Mouse (Mus musculus): ENCODE measurements around the gene Zbtb20.

Zbtb20 gene

DNA sequence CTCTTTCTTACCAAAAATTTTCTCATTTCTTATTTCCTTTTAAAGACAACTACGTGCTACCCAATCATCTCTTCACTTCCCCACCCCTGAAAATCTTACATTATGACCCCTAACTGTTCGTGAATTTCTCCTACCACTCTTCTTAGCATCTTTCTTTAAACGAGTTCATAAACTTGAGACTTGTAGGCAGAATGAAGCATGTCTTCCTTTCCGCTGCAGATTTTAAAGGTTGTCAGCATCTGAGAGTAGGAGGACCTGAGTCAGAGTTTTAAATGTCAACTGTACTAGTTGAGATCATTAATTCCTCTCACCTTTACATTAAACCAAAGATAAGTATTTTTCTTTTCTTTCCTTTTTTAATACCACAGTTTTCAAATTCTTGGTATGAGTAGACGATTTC lies 753.0 kb downstream of the Zbtb20 start:
- DNase-seq (ENCODE audit: low read depth in 1 of 2, low spot score in 2 of 2), result no peak

DNA sequence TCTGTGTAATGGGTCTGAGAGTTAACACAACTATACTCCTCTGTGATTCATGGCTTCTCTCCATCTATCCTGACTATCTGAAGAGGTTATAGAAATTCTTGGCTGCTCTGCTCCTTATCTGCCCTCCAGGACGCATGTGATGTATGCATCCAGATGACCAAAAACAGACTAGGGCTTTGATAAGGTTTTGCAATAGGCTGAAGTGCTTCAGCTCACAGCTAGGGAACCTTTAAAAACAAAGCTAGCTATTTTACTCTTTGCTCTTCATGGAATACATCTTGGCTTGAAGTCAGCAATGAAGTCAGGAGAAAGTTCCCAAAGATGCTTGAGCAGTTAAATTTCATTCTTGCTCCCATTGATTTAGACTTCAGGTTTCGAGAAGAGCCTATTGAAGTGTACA lies 756.1 kb downstream of the Zbtb20 start:
- DNase-seq (ENCODE audit: low read depth in 1 of 2, low spot score in 2 of 2), result no peak

DNA sequence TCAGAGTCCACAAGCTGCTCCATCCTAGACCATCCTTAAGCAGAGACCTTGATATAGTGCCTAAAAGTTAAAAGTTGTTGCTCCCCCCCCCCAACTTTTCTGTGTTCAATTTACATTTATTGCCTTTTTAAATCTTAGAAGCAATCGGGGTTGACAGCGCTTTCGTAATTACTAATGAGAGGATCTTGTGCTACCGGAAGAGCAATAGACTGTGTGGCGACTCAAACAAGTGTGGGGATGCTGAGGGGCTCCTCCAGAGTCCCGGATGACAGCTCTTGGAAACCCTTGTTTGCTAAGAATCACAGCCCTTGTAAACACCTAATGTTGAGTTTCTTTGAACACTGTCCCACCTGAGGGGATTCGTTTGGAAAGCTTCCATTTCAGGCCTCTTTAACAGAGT lies 758.4 kb downstream of the Zbtb20 start:
- no peak for DNase-seq (ENCODE audit: low read depth in 1 of 2, low spot score in 2 of 2)

DNA sequence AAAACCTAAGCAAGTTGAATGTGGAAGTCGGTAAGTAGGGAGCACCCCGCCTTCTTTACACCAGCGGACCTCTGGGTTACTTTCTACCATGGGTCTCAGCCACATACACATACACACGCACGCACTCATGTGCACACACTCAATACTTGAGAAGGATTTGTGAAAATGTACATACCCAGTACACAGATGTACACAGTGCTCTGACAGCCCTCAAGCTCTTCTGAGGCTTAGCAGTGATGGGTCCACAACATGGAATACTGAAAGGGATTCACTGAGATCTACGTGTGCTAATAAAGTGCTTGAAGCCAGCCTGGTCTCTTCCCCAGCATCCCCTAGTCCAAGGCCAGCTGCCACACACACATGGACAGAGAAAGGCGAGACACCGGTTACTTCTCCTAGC lies 761.6 kb downstream of the Zbtb20 start:
- no peak for DNase-seq (ENCODE audit: low read depth in 1 of 2, low spot score in 2 of 2)

DNA sequence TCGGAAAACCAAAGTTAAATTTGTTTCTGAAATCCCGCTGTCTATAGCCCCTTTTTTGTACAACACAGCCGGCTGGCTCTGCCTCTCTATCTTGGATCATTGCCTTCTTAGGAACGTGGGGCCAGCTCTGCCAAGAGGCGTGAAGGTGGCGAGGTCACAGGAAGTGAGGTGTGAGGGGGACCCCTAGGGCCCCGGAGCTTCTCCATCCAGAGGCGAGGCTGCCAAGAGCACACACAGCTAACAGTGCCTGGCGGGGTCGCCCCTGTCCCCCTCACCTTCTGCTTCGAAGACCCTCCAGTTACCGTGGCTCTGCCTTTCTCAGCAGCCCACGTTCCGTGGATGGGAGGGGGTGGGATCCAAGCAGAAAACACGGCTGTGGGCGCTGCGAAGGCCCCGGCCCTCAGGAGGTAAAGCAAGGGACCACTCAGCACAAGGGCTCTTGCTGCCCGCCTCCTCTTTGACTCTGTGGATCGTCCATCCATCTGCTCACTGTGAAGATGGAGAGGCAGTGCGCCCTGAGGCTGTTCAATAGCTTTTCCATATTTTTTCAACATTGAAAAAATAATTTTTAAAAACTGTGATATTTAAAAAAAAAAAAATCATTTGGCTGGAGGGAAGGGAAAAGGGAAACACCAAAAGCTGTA lies 762.8 kb downstream of the Zbtb20 start:
- no peak for DNase-seq (ENCODE audit: low read depth in 1 of 2, low spot score in 2 of 2)

DNA sequence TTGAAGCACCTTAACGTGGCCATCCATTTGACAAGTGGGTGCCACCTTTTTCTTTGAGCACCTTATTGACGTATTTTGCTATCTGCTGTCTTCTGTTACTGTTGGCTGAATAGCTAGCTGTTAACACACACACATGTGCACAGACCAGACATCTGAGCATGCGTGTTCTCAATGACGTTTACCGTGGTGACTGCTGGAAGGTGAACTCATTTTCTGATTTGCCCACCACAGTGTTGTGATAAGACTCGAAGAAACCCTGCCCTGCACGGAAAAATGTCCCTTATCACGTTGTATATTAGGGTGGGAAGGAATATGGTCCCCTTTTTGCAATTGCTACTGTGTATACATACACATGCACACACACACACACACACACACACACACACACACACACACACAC lies 765.5 kb downstream of the Zbtb20 start:
- DNase-seq (ENCODE audit: low read depth in 1 of 2, low spot score in 2 of 2), result no peak

DNA sequence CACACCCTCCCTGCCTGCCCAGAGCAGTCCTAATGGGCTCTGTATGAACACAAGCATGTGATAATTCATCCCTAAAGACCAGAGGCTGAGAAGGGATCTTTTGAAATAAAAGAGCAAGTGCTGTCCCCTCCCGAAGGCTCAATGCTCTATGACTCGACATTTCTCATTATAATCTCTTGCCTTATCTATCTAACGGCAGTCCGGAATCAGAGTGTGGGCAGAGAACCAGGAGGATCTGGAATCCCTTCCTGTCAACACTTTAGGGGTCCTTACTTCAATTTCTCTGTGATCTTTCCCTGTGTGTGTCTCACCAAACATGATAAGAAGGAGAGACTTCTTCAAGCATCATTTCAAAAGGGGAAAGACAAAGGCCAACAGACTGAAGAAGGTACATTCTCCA lies 770.2 kb downstream of the Zbtb20 start:
- no peak for DNase-seq (ENCODE audit: low read depth in 1 of 2, low spot score in 2 of 2)

DNA sequence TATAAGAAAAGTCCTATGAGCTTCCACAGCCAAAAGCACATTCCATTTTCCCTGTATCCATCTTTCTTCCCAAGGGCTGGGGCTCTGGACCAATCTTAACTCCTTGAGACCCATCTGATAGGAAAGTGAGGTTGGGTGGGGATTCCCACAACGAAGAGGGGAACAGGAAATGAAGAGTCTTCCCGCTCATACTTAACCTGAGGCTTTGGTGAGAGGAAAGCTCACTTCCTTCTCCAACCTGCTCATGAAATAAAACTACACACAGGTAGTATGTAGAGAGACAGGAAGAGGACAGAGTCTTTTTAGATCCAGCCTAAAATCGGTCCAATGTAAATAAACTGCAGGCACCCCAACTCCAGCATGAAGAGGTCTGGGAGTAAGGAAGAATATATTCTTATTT lies 771.3 kb downstream of the Zbtb20 start:
- DNase-seq (ENCODE audit: low read depth in 1 of 2, low spot score in 2 of 2), result no peak

DNA sequence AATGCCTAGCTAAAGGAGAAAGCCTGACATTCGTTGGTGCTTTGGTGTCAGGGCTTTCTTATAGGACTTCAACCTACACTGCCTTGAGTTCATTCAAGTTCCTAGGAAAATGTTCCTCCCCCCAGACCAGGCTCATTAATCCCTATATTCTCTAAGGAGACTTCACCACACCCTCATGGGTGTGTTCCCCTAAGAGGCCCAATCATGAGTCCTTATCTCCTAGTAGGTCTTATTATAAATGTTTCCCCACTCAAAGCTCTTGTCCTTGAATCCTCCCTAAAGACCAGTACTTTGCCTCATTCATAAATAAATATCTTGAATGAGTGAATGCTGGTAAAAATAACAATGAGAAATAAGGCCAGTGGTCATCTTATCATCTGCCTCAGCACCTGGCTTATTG lies 772.0 kb downstream of the Zbtb20 start:
- no peak for DNase-seq (ENCODE audit: low read depth in 1 of 2, low spot score in 2 of 2)

DNA sequence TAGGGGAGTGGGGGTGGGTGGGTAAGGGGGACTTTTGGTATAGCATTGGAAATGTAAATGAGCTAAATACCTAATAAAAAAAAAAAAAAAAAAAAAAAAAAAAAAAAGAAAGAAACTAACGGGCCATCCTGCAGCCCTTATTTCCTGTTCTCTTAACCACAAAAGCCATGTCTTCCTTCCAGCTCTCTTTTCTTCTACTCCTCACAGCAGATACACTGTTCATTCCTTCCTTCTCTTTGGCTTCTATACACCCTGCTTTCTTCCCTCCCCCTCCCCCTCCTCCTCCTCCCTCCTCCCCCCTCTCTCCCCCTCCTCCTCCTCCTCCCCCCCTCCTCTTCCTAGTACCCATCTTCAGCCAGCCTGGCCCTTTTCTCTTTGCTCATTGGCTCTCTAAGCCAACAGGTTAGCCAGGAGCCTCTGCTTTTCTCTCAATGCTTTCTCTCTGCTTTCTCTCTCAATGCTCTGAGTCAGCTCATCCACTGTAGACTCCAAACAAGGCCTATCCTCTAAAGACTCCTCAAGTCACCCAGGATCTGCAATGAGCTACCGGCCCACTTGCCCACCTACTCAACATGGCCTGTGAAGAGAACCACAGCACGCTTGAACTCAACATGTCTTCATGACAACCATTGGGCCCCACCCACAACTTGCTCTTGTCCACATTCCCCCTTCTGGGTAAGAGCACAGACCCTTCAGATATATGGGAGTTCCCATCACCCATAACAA lies 774.8 kb downstream of the Zbtb20 start:
- no peak for DNase-seq (ENCODE audit: low read depth in 1 of 2, low spot score in 2 of 2)

DNA sequence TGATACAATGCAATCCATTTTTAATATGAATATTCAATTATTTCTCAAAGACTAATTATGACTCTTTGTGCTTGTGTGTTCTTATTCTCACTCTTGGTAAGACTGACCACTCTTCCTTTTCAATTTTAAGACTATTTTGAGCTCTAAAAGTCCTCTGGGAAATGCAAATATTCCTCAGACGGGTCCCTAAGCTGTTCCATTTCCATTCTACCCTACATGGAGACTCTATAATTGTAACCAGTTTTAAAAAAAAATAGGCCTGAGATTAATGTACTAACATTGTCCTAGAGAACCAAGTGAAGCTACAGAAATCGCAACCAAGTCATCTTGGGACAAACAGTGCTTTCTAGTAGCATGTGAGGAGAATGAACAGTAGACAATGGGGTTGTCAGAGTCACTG lies 777.6 kb downstream of the Zbtb20 start:
- DNase-seq (ENCODE audit: low read depth in 1 of 2, low spot score in 2 of 2), result no peak

DNA sequence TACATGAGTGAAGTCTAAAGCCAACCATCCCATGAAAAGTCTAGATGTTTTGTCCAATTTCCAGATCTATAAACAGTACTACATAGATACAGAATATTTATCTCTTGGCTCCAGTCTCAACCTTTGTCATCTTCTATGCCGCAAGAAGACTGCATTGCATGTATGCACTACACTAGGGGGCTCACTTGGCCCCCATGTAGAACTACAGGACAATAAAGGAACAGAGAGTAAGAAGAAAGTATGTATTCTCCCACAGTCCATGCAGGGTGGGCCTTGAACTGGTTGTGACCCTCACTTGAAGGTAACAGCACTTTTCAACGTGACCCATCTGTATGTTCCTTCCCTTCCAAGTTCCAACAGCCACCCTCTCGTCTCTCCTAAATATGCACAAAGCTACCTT lies 778.6 kb downstream of the Zbtb20 start:
- no peak for DNase-seq (ENCODE audit: low read depth in 1 of 2, low spot score in 2 of 2)

DNA sequence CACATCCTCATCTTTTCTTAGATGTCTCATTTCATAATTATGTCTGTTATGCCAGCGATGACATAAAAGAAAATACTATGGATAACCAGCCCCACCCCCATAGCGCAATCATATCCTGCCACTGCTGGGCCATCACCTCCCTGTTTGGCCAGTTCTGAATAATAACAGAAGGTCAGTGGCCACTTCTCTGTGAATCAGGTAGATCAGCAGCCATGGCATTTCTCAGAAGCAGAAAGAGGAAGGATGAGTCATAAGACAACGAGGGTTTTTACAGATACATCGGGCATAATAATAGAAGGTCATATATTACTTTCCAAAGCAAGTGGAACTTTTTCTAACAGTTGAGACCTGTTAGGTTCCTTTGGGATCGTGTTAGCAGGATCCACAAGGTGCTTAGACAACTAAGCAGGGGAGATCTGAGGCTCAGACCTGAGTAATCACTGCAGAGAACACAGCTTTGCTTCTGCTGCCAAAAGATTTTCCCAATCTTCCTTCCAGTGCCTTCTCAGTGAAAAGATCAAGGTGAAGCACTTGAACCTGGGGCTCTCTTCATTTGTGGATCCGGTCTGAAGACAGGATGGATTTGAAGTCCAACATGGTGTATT lies 779.6 kb downstream of the Zbtb20 start:
- DNase-seq (ENCODE audit: low read depth in 1 of 2, low spot score in 2 of 2), result no peak

DNA sequence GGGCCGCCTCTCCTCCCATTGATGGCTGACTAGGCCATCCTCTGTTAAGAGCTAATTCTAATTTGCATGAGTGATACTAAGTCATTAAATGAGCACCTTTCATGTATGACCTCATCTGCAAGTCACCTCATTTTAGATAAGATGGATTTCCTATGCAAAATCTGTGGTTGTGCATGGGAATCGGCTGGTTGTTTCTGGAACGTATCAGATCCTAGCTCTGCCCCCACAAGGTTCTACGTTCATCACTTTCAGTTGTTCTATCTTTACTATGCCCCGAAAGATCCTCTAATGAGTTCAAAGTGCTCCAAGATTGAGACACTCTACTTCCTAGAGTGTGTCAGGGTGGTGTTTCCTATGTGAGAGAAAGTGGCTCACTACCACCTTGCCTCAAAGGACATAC lies 785.9 kb downstream of the Zbtb20 start:
- no peak for DNase-seq (ENCODE audit: low read depth in 1 of 2, low spot score in 2 of 2)

DNA sequence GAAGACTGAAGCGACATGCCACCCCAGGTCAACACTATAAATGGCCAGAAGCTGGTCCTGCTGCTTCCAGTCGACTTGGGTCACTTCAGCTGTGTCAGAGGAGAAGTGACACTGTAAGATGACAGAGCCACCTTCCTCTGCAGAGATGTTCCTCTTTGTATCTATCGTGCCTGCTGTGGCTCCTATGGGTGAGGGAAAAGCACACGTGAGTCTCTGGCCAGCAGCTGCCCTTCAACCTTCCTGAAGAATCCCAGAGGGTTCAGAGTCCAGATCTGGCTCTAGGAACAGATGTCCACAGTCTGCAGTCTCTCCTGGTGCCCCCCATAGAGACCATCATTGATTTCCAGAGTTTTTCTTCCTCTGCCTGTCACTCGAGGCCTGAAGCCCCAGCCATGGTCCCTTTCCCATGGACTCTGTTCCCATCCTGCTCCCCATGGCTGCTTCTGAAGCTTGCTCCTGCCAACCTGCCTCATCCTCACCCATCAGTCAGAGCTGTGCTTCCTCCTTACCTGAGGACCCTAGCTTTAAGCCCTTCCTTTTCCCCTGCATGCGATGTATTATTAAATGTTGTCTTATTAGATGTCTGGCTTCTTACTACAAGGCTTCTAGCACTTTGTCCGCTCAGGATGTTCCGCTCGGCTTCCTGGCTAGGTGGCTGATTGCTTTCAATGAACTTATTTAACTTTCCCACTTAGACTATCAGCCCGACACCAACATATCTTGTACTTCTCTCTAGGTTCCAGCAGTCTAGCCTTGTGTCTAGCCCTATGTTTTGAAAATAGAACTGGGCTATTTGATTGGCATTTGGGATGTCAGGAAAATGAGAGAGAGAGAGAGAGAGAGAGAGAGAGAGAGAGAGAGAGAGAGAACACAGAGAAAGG lies 786.7 kb downstream of the Zbtb20 start:
- DNase-seq (ENCODE audit: low read depth in 1 of 2, low spot score in 2 of 2), result no peak

DNA sequence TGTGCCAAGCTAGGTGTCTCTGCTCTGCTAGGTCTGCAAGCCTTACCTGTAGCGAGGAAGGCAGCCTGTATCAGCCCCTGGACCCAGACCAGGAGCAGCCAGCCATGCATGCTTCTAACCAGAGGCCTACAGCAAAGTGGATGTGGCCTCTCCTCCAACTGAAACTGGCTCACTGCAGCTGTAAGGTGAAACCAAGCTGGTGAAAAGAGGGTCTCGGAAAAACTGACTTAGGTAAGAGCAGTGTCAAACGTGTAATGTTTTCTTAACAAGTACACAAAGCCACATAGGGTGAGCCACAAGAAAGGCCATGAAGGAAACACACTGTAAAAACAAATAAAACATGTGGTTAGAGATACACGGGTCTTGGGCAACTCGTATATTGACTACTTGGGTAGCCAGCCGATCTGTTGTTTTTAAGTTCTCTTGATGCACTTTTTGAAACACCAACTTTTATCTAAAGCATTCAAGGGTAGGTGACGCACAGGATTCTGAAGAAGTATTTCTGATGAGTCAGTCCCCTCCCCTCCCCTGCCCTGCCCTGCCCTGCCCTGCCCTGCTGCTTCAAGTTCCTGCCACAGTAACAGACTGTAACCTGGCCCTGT lies 788.4 kb downstream of the Zbtb20 start, which contains the start of gene Tigit:
TSS of gene Tigit (minus strand) at position 169 of the 602 bp plus-strand sequence.
- no peak for DNase-seq (ENCODE audit: low read depth in 1 of 2, low spot score in 2 of 2)

DNA sequence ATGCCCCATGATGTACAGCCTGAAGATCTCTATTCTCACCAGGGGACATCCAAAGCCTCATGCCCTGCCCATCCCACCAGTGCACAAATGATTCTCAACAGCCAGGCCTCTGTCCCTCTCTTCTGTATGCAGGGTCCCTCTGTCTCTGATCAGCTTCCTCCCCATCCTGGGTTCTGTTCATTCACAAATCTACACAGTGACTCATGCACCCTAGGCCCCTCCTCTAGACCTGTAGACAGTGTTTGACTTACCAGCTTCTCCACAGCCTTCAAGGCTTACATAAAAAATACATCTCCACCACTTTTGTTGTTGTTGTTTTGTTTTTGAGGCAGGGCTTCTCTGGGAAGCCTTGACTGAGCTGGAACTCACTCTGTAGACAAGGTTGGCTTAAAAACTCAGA lies 789.2 kb downstream of the Zbtb20 start:
- no peak for DNase-seq (ENCODE audit: low read depth in 1 of 2, low spot score in 2 of 2)

DNA sequence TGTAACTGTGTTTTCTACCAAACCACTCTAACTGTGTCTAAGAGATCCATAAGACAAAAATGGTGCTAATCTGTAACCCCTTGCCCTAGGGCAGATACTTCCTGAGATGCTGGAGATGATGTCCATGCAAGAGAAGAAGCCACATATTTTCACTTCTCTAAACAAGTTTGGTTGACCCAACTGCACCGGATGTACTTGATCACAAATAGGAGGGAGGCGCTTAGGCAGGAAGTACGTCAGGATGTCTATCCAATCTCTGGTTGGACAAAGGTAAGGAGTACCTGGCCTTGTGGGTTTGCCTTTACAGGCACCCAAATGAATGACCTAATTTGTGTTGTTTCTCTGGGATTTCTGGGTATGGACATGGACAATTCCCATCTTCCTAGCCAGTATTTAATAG lies 792.6 kb downstream of the Zbtb20 start:
- DNase-seq (ENCODE audit: low read depth in 1 of 2, low spot score in 2 of 2), result no peak

DNA sequence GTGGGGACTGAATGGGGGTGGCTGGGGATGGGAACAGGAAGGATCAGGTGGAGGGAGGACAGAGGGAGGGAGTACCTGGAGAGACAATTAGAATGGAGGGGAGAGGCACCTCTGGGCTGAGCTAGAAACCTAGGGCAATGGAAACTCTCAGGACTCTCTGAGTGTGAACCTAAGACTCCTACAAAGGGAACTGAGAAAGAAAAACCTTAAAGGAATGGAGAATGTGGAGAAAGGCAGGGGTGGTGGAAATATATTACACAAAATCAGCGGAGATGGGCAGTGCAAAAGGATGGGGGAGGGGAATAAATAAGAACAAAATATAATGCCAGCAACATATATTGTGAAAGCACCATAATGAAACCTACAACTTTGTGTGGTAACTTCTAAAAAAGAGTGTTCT lies 796.3 kb downstream of the Zbtb20 start:
- no peak for DNase-seq (ENCODE audit: low read depth in 1 of 2, low spot score in 2 of 2)

DNA sequence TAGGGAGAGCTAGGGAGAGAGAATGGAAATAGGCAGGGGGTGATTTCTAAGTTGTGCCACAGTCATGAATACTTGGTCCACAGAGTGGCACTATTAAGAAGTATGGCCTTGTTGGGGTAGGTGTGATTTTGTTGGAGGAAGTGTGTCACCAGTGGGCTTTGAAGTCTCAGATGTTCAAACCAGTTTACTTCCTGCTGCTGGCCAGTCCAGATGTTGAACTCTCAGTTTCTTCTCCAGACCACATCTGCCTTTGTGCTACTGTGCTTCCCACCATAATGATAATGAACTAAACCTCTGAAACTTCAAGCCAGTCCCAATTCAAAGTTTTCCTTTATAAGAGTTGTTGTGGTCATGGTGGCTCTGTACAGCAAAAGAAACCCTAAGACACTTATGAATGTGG lies 797.0 kb downstream of the Zbtb20 start:
- no peak for DNase-seq (ENCODE audit: low read depth in 1 of 2, low spot score in 2 of 2)

DNA sequence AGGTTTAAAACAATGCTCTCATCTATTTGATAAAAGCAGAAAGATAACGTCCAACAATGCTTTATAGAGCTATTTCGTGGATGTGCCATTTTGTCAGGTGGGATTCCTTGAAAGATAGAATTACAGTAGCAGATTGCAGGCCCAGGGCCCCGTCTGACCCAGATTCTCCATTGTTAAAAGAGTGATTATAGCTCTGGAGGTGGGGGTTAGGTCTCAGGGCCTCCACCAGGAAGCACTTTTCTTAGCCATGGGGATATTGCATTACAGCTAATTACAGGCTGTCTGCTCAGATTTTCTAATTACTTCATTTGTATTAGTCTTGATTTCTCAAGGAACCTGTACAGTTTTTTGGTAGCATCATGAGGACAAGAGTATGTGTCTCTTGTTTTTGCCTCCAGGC lies 798.7 kb downstream of the Zbtb20 start:
- DNase-seq (ENCODE audit: low read depth in 1 of 2, low spot score in 2 of 2), result no peak

Measured in monocyte, adult 2 months (primary cell).